Mouse (Mus musculus): ENCODE measurements around the gene Pip5k1c.

The Pip5k1c gene

GRCm38 (mm10) chr10:81349961-81350350 lies 57.2 kb downstream of the Pip5k1c start:
- no peak for DNase-seq (ENCODE audit: low read depth)

GRCm38 (mm10) chr10:81350351-81351063 lies 57.7 kb downstream of the Pip5k1c start, which contains the start of gene Hmg20b:
Hmg20b (minus strand) TSS chr10:81350480.
- peak; percentile 97 for DNase-seq (ENCODE audit: low read depth)

- peak; percentile 68 for DNase-seq (ENCODE audit: low read depth)
Measured at GRCm38 (mm10) chr10:81351678-81352291, 59.0 kb downstream of the Pip5k1c start.

GRCm38 (mm10) chr10:81354738-81355477 lies 62.1 kb downstream of the Pip5k1c start:
- no peak for DNase-seq (ENCODE audit: low read depth)

- no peak for DNase-seq (ENCODE audit: low read depth)
Measured at GRCm38 (mm10) chr10:81355533-81355932, 62.8 kb downstream of the Pip5k1c start.

GRCm38 (mm10) chr10:81356352-81356990 lies 63.7 kb downstream of the Pip5k1c start:
- no peak for DNase-seq (ENCODE audit: low read depth)

- peak; percentile 86 for DNase-seq (ENCODE audit: low read depth)
Measured at GRCm38 (mm10) chr10:81356991-81357844, 64.5 kb downstream of the Pip5k1c start, which contains the start of gene Mfsd12. Mfsd12 (plus strand) TSS chr10:81357491.

GRCm38 (mm10) chr10:81358209-81358608 lies 65.4 kb downstream of the Pip5k1c start:
- no peak for DNase-seq (ENCODE audit: low read depth)

GRCm38 (mm10) chr10:81358841-81359240 lies 66.1 kb downstream of the Pip5k1c start:
- DNase-seq (ENCODE audit: low read depth), result no peak

- no peak for DNase-seq (ENCODE audit: low read depth)
Measured at GRCm38 (mm10) chr10:81360721-81361120, 68.0 kb downstream of the Pip5k1c start.

GRCm38 (mm10) chr10:81362336-81362949 lies 69.7 kb downstream of the Pip5k1c start:
- peak; percentile 66 for DNase-seq (ENCODE audit: low read depth)

- no peak for DNase-seq (ENCODE audit: low read depth)
Measured at GRCm38 (mm10) chr10:81363436-81364346, 70.9 kb downstream of the Pip5k1c start.

GRCm38 (mm10) chr10:81364666-81365065 lies 71.9 kb downstream of the Pip5k1c start:
- DNase-seq (ENCODE audit: low read depth), result no peak

- no peak for DNase-seq (ENCODE audit: low read depth)
Measured at GRCm38 (mm10) chr10:81365073-81365472, 72.3 kb downstream of the Pip5k1c start.

- DNase-seq (ENCODE audit: low read depth), result no peak
Measured at GRCm38 (mm10) chr10:81365672-81366476, 73.1 kb downstream of the Pip5k1c start, which contains the start of gene 4930404N11Rik. 4930404N11Rik (minus strand) TSS chr10:81365816.

GRCm38 (mm10) chr10:81366477-81367206 lies 73.9 kb downstream of the Pip5k1c start:
- no peak for DNase-seq (ENCODE audit: low read depth)

GRCm38 (mm10) chr10:81367207-81367495 lies 74.4 kb downstream of the Pip5k1c start:
- no peak for DNase-seq (ENCODE audit: low read depth)
